Mouse (Mus musculus) embryonic fibroblast, embryonic 13.5 days (primary cell): ENCODE data around the gene Dynlt1b. TPM values are rescaled to one million over a fixed set of nuclear protein-coding genes. Genes with fewer than 3 reads are reported as not detected.
"Not testable (repeated sequence)": the region's sequence is repeated elsewhere in the genome, so short reads cannot be mapped to it uniquely, and the experiment has no call there.

Source experiments
- H3K27ac ChIP-seq: 2 replicates; pipeline ENCODE4 v1.5.1; 2012; ENCODE audit warnings: low read length, control low read depth, inconsistent platforms; ENCODE audit not compliant: insufficient read depth
- H3K4me1 ChIP-seq: 2 replicates; pipeline ENCODE4 v1.6.1; 2011; ENCODE audit warnings: low read length; ENCODE audit not compliant: control insufficient read depth, insufficient read depth
- H3K4me3 ChIP-seq: 2 replicates; pipeline ENCODE4 v1.5.1; 2011; ENCODE audit warnings: mild to moderate bottlenecking, control low read depth, low read length; ENCODE audit not compliant: insufficient read depth
- POLR2A ChIP-seq: IDR thresholded peaks from 2 replicates; pipeline ENCODE4 v1.6.1; 2011; ENCODE audit warnings: low read depth, mild to moderate bottlenecking, control low read depth, low read length, moderate library complexity
- polyA plus RNA-seq: library from polyadenylated mRNA; stranded (reverse); fragments of >200 nt; gene quantifications from 2 replicates; pipeline ENCODE4 v1.2.4, GENCODE M21; 2011; ENCODE audit warnings: low read depth; ENCODE audit not compliant: missing spikeins, insufficient read length

Dynlt1b gene
- 211 and 221 TPM in 2 replicates for polyA plus RNA-seq

GRCm38 (mm10) chr17:6429945-6430344 is at the start of gene Dynlt1b:
TSS of gene Dynlt1b (plus strand) at chr17:6430112.
- Histone ChIP-seq H3K27ac (peak within 1 kb of the TSS; percentile 84), H3K4me3 (peak within 1 kb of the TSS; percentile 38)
- peak; percentile 90 for TF ChIP-seq POLR2A
- not testable (repeated sequence) for H3K4me1 ChIP-seq

- H3K4me3 ChIP-seq, H3K4me1 ChIP-seq, H3K27ac ChIP-seq: not testable (repeated sequence)
Measured at GRCm38 (mm10) chr17:6380182-6380841, 49.6 kb upstream of the Dynlt1b start.

- H3K4me1 ChIP-seq, H3K4me3 ChIP-seq, H3K27ac ChIP-seq: not testable (repeated sequence)
Measured at GRCm38 (mm10) chr17:6381071-6381682, 48.7 kb upstream of the Dynlt1b start.

GRCm38 (mm10) chr17:6386927-6387326 is 43.0 kb upstream of the Dynlt1b start:
- not testable (repeated sequence) for H3K27ac ChIP-seq, H3K4me3 ChIP-seq, H3K4me1 ChIP-seq

GRCm38 (mm10) chr17:6387380-6387911 is 42.5 kb upstream of the Dynlt1b start:
- H3K27ac ChIP-seq, H3K4me3 ChIP-seq, H3K4me1 ChIP-seq: not testable (repeated sequence)

- not testable (repeated sequence) for H3K4me3 ChIP-seq, H3K27ac ChIP-seq, H3K4me1 ChIP-seq
Measured at GRCm38 (mm10) chr17:6389463-6389862, 40.4 kb upstream of the Dynlt1b start.

GRCm38 (mm10) chr17:6390731-6391130 is 39.2 kb upstream of the Dynlt1b start:
- H3K4me1 ChIP-seq, H3K4me3 ChIP-seq, H3K27ac ChIP-seq: not testable (repeated sequence)

- H3K4me1 ChIP-seq, H3K4me3 ChIP-seq, H3K27ac ChIP-seq: not testable (repeated sequence)
Measured at GRCm38 (mm10) chr17:6391736-6392135, 38.2 kb upstream of the Dynlt1b start.

GRCm38 (mm10) chr17:6392473-6393340 is 37.2 kb upstream of the Dynlt1b start:
- H3K4me3 ChIP-seq, H3K27ac ChIP-seq, H3K4me1 ChIP-seq: not testable (repeated sequence)

GRCm38 (mm10) chr17:6398079-6398478 is 31.8 kb upstream of the Dynlt1b start:
- not testable (repeated sequence) for H3K4me1 ChIP-seq, H3K27ac ChIP-seq, H3K4me3 ChIP-seq

GRCm38 (mm10) chr17:6398816-6399215 is 31.1 kb upstream of the Dynlt1b start:
- not testable (repeated sequence) for H3K27ac ChIP-seq, H3K4me1 ChIP-seq, H3K4me3 ChIP-seq

- peak overlapping the region; percentile 25; the same call in 1 of the 2 replicates for H3K27ac ChIP-seq
- not testable (repeated sequence) for H3K4me3 ChIP-seq, H3K4me1 ChIP-seq
Measured at GRCm38 (mm10) chr17:6399281-6400096, 30.4 kb upstream of the Dynlt1b start.

- peak overlapping the region; percentile 25; the same call in 1 of the 2 replicates for H3K27ac ChIP-seq
- not testable (repeated sequence) for H3K4me1 ChIP-seq
Measured at GRCm38 (mm10) chr17:6400097-6400489, 29.8 kb upstream of the Dynlt1b start.

GRCm38 (mm10) chr17:6404493-6404892 is 25.4 kb upstream of the Dynlt1b start:
- not testable (repeated sequence) for H3K4me1 ChIP-seq, H3K4me3 ChIP-seq, H3K27ac ChIP-seq

More at GRCm38 (mm10) chr17:6400097-6400489, 29.8 kb upstream of the Dynlt1b start:
- not testable (repeated sequence) for H3K4me3 ChIP-seq

- not testable (repeated sequence) for H3K4me1 ChIP-seq, H3K27ac ChIP-seq, H3K4me3 ChIP-seq
Measured at GRCm38 (mm10) chr17:6406972-6407371, 22.9 kb upstream of the Dynlt1b start.
